Mouse (Mus musculus): Measurements from ENCODE around the gene Shisa8. TPM values are rescaled to one million over a fixed set of nuclear protein-coding genes. Genes with fewer than 3 reads are reported as not detected.

Shisa8 gene
- polyA plus RNA-seq, 1 experiment from 2014 or later, result 0.13 TPM

DNA sequence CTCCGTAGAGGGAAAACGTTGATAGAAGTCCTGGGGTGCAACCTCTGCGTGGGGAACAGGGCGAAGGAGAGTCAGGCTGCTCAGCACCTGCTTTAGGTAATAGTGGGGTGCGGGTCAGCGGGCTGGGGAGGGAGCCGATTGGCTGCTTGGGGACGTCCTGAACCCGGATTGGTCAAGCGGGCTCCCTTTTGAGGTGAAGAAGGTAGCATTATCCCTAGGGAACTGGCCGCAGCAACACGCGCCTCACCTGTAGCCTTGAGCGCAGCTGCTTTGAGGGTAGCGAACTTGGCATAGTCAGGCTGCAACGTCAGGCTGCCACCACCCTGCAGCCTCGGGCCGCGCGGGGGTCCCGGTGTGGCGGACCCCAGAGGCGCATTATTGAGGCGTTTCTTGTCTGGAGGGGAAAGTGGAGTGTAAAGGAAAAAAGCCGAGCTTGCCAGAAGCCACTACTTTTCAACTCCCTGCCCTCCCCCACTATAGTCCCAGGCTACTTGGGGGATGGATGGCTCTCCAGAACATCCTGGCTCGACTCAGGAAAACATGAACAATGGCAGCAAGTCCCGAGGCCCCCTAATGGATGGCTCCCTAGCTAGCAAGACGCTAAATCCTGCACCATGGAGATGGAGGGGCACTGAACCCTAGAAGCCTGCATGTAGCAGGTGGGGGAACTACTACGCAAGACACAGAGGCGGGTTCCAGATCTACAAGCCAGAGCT lies 5.0 kb downstream of the Shisa8 start:
- H3K27me3 ChIP-seq (ENCODE audit: insufficient read depth, poor library complexity, severe bottlenecking), result peaks cover 96% of the 10 kb centered on the region
- peaks cover 41% of the 10 kb centered on the region for H3K36me3 ChIP-seq
- no peaks in the 10 kb centered on the region for H3K9me3 ChIP-seq
- 0 out of 2 replicates have a peak overlapping the region, but pooled peaks have one; percentile 32 for H3K27ac ChIP-seq
- peak overlapping the region; percentile 44 for H3K4me3 ChIP-seq
- WGBS, result 10% methylated on average over 30 of the region's 30 CpGs
- peaks cover 34% of the 10 kb centered on the region for H3K4me1 ChIP-seq
- DNase-seq (ENCODE audit: low spot score), result no peak

DNA sequence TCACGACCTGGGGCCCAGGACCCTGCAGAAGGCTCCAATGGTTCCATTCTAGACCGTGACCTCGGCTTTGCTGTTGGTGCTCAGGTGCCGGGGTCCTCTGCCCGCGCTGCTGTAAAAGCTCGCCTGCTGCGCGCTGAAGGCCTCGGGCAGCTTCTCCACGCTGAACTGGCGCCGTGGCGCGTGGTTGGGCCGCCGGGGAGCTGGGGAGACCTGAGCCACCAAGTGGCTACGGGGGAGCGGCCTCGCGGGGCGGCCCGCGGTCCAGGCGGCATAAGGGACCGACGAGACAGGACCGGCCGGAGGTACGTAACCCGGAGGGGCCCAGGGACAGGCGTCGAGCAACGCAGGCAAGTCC lies 5.5 kb downstream of the Shisa8 start:
- Histone ChIP-seq H3K36me3 (peaks cover 46% of the 10 kb centered on the region), H3K4me1 (peaks cover 28% of the 10 kb centered on the region), H3K4me3 (peak overlapping the region; percentile 44), H3K9me3 (no peaks in the 10 kb centered on the region), H3K27me3 (ENCODE audit: insufficient read depth, poor library complexity, severe bottlenecking) (peaks cover 91% of the 10 kb centered on the region), H3K27ac (0 out of 2 replicates have a peak overlapping the region, but pooled peaks have one; percentile 32)
- no peak for DNase-seq (ENCODE audit: low spot score)
- 10% methylated on average over 34 of the region's 34 CpGs for WGBS

DNA sequence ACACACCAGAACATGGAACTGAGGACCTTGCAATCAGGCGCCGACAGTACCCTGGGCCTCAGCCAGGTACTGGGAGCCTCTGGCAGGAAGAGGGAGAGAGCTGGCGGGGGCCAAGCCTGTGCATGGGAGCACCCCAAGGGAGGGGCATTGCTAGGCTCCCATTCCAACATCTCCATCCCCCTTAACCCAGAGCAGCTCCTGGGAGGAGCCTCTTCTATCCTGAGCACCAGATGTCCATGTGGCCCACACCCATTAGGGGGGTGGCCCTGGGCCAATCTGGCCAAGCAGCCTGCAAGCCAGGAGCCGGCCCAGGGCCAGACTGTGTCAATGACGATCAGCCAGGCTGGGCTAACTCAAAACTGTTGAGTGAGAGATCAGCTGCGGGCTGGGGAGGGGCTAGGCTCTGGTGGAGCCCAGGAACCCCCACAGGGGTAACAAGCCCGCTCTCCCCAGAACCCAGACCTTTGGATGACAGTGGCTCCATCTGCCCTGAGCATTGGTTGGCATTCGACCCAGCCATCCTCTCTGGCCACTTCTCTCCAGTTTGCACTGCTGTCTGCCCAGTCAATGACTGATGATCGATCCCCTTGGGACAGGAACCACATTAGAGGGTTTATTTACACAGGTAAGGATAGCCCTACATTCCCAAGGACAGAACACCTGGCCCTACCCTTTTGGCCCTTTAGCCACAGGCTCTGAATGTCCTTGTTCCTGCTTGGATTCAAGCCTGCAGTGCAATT lies 6.1 kb downstream of the Shisa8 start:
- no peak for DNase-seq (ENCODE audit: low spot score)
- peaks cover 52% of the 10 kb centered on the region for H3K36me3 ChIP-seq
- H3K4me3 ChIP-seq, result peak overlapping the region; percentile 44
- H3K4me1 ChIP-seq, result peaks cover 23% of the 10 kb centered on the region
- 0 out of 2 replicates have a peak overlapping the region, but pooled peaks have one; percentile 32 for H3K27ac ChIP-seq
- H3K27me3 ChIP-seq (ENCODE audit: insufficient read depth, poor library complexity, severe bottlenecking), result peaks cover 85% of the 10 kb centered on the region
- no peaks in the 10 kb centered on the region for H3K9me3 ChIP-seq
- 56% methylated on average over 9 of the region's 9 CpGs for WGBS

DNA sequence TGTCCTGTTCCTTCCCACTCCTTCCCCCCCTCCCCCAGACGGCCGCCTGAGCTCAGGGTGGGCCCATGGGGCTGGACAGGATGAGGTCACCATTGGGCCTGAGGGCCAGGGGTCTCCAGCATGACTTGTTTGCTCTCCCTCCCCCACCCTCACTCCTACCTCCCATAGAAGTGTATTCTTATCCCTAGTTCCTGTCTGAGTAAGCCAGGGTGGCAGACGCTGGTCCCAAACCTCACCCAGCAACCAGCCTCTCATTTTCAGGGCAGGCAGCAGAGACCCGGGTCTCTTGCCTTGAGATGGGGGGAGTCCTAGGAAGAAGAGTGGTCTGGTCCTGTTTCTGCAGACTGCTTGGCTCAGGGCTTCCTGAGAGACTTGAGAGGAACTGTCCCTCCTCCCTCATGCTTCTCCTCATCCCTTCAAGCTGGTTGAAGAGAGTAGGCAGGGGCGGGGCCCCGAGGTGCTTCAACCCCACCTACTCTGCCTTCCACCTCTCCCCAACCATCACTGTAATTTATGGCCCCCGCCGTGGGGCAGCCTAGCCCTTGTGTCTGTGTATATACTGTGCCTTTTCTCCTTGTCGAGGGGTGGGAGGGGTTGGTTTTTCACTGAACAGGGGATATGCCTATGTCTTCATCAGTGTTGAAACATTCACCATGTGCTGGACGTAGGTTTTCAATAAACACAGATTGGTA lies 7.8 kb downstream of the Shisa8 start:
- H3K27ac ChIP-seq, result no peak overlapping the region
- no peak for DNase-seq (ENCODE audit: low spot score)
- H3K9me3 ChIP-seq, result no peaks in the 10 kb centered on the region
- peaks cover 19% of the 10 kb centered on the region for H3K4me1 ChIP-seq
- H3K36me3 ChIP-seq, result peaks cover 67% of the 10 kb centered on the region
- peaks cover 68% of the 10 kb centered on the region for H3K27me3 ChIP-seq (ENCODE audit: insufficient read depth, poor library complexity, severe bottlenecking)
- H3K4me3 ChIP-seq, result no peak overlapping the region
- 76% methylated on average over 10 of the region's 10 CpGs for WGBS

DNA sequence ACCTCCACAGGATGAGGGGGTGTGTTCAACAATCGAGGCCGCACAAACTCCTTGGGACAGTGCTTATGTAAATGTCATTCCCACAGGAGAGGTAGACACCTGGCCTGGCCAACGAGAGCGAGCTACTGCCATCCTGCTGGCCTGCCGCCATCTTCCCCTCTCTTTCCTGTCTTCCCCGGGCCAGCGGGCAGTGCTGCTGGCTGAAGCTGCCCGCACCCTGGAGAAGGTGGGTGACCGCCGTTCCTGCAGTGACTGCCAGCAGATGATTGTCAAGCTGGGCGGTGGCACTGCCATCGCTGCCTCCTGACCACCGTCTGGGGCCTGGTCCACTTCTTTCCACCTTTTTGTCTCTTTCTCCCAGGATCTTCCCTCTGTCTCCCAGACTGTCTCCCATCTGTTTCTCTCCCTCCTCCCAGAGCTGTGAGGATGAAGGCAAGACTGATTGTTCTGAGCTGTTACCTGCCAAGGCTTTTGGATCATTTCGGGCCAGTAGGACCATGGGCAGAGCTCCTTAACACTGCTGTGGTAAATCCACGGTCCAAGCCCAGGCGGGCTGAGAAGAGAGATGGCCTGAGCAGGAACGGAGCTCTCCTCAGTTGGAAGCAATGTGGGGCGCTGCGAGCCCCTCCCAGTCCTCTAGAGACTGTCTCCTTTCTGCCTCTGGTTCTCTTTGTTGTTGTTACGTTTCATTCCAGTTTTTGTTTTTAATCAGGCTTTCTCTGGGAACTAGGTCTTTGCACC lies 8.8 kb downstream of the Shisa8 start:
- no peak overlapping the region for H3K27ac ChIP-seq
- DNase-seq (ENCODE audit: low spot score), result no peak
- peaks cover 58% of the 10 kb centered on the region for H3K27me3 ChIP-seq (ENCODE audit: insufficient read depth, poor library complexity, severe bottlenecking)
- 84% methylated on average over 20 of the region's 20 CpGs for WGBS
- no peak overlapping the region for H3K4me3 ChIP-seq
- H3K4me1 ChIP-seq, result peaks cover 19% of the 10 kb centered on the region
- H3K9me3 ChIP-seq, result no peaks in the 10 kb centered on the region
- peaks cover 77% of the 10 kb centered on the region for H3K36me3 ChIP-seq

DNA sequence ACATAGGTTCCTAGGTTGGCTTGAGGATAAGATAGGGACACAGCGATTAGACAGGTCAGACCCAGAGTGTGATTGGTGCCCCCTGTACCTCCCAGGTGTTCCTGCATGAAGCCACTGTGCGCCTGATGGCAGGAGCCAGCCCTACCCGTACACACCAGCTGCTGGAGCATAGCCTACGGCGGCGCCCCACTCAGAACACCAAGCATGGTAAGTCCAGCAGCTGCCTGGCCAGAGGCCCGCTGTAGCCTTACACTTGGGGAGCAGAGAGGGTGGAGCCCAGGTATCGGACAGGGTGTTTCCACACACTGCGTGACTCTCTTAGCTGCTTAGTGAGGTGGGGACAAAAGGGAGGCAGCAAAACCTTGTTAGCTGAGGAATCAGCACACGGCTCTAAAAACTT lies 9.5 kb downstream of the Shisa8 start:
- 92% methylated on average over 10 of the region's 10 CpGs for WGBS
- peaks cover 19% of the 10 kb centered on the region for H3K4me1 ChIP-seq
- no peak for DNase-seq (ENCODE audit: low spot score)
- H3K36me3 ChIP-seq, result peaks cover 84% of the 10 kb centered on the region
- H3K4me3 ChIP-seq, result no peak overlapping the region
- H3K27me3 ChIP-seq (ENCODE audit: insufficient read depth, poor library complexity, severe bottlenecking), result peaks cover 51% of the 10 kb centered on the region
- H3K27ac ChIP-seq, result no peak overlapping the region
- H3K9me3 ChIP-seq, result no peaks in the 10 kb centered on the region

DNA sequence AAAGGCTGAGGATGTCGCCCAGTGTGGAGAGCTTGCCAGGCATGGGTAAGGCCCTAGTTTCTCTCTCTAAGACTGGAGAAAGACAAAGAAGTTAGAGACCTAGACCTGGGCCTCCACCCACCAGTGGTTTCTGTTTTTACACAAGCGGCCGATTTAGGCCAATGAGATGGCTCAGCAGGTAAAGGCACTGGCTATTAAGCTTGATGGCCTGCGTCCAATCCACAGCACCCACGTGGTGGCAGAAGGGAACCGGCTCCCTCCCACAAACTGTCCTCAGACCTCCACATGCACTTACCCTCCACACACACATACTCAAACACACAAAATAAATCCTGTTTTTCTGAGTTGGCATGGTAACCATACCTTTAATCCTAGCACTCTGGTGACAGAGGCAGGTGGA lies 10.5 kb downstream of the Shisa8 start:
- no peak for DNase-seq (ENCODE audit: low spot score)
- no peak overlapping the region for H3K27ac ChIP-seq
- peaks cover 41% of the 10 kb centered on the region for H3K27me3 ChIP-seq (ENCODE audit: insufficient read depth, poor library complexity, severe bottlenecking)
- no peak overlapping the region for H3K4me3 ChIP-seq
- WGBS, result 95% methylated on average over 6 of the region's 6 CpGs
- peaks cover 94% of the 10 kb centered on the region for H3K36me3 ChIP-seq
- peaks cover 13% of the 10 kb centered on the region for H3K4me1 ChIP-seq
- no peaks in the 10 kb centered on the region for H3K9me3 ChIP-seq

DNA sequence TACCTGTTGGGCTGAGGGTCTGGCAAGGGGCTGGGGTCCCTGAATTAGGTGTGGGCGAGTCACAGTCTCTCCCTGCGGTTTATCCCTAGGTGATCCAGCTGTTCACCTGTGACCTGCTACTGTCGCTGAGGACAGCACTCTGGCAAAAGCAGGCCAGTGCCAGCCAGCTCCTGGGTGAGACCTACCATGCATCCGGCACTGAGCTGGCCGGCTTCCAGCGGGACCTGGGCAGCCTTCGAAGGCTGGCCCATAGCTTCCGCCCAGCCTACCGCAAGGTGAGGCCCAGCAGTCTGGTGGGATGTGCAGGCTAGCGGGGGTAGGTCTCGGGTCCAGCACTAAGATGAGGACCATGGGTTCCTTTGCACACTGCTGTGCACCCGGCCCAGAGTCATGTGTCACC lies 13.1 kb downstream of the Shisa8 start:
- peaks cover 15% of the 10 kb centered on the region; the same call in 1 of the 2 replicates for H3K27me3 ChIP-seq (ENCODE audit: insufficient read depth, poor library complexity, severe bottlenecking)
- no peak overlapping the region for H3K27ac ChIP-seq
- no peaks in the 10 kb centered on the region for H3K4me1 ChIP-seq
- no peak overlapping the region for H3K4me3 ChIP-seq
- no peak for DNase-seq (ENCODE audit: low spot score)
- H3K36me3 ChIP-seq, result peaks cover 98% of the 10 kb centered on the region
- 88% methylated on average over 12 of the region's 12 CpGs for WGBS
- no peaks in the 10 kb centered on the region for H3K9me3 ChIP-seq

DNA sequence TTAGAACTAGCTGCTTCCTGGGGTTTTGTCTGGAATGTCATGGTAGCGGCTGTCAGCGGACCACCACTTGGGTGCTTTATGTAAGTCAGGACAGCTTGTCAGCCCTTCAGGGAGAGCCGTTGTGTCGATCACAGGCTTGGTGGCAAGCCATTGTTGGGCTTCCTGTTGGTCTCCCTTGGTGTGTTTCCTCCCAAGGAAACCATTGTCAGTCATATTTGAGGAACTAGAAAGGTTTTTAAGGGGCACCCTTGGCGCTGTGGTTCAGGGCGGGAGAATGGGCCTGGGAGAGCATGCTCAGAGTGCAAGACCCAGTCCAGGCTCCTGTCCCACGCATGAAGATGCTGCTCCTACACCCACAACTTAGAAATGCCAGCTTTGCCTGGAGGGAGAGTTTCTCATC lies 14.3 kb downstream of the Shisa8 start:
- no peak overlapping the region for H3K27ac ChIP-seq

DNA sequence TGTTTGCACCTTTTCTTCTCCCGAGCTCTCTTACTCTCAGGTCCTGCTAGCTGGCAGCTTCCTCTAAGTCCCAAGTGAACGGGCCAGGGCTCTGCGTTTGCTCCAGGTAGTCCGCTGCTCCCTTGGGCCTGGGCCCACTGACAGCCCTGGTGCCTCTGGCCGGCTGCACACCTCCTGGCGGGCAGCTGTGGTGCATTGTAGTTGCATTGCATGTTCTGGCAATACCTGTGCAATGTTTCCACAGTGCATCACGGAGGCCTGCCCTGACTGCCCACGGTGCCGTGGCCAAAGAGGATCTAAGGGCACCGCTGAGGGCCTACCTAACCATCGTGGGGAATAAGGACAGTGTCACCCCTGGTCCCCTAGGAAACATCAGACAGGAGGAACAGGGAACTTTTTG lies 14.7 kb downstream of the Shisa8 start:
- no peak overlapping the region for H3K27ac ChIP-seq
- 91% methylated on average over 11 of the region's 11 CpGs for WGBS
- peaks cover 3% of the 10 kb centered on the region; the same call in 1 of the 2 replicates for H3K4me1 ChIP-seq
- H3K4me3 ChIP-seq, result no peak overlapping the region
- no peak for DNase-seq (ENCODE audit: low spot score)
- H3K36me3 ChIP-seq, result peaks cover 98% of the 10 kb centered on the region
- no peaks in the 10 kb centered on the region for H3K27me3 ChIP-seq (ENCODE audit: insufficient read depth, poor library complexity, severe bottlenecking)
- H3K9me3 ChIP-seq, result no peaks in the 10 kb centered on the region

More for the DNA sequence above, 14.3 kb downstream of the Shisa8 start:
- H3K27me3 ChIP-seq (ENCODE audit: insufficient read depth, poor library complexity, severe bottlenecking), result peaks cover 4% of the 10 kb centered on the region; the same call in 1 of the 2 replicates
- no peaks in the 10 kb centered on the region for H3K9me3 ChIP-seq
- no peak for DNase-seq (ENCODE audit: low spot score)
- no peaks in the 10 kb centered on the region for H3K4me1 ChIP-seq
- no peak overlapping the region for H3K4me3 ChIP-seq
- WGBS, result 89% methylated on average over 7 of the region's 7 CpGs
- peaks cover 98% of the 10 kb centered on the region for H3K36me3 ChIP-seq

DNA sequence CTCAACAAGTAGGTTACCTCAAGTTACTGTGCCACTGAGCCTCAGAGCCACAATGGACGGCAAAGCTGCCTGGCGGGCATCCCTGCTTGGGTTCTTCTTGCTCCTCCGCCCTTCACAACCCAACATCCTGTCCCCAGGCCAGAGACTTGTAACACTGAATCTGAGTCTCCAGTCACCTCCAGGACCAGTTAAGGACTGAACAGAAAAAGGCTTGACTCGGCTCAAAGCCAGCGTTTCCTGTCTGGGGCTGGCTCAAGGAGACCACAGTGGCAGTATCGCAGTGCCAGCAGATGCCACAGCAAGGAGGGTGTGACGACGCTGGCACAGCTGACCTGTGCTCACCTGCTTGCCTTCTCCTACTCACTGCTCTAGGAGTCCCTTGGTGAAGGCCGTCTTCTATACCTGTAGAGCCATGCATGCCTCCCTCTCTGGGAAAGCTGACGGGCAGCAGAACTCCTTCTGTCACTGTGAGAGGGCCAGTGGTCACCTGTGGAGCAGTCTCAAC lies 15.3 kb downstream of the Shisa8 start:
- Histone ChIP-seq H3K9me3 (no peaks in the 10 kb centered on the region), H3K36me3 (peaks cover 98% of the 10 kb centered on the region), H3K4me1 (peaks cover 8% of the 10 kb centered on the region), H3K4me3 (no peak overlapping the region), H3K27me3 (ENCODE audit: insufficient read depth, poor library complexity, severe bottlenecking) (no peaks in the 10 kb centered on the region), H3K27ac (no peak overlapping the region)
- WGBS, result 93% methylated on average over 10 of the region's 10 CpGs
- no peak for DNase-seq (ENCODE audit: low spot score)

DNA sequence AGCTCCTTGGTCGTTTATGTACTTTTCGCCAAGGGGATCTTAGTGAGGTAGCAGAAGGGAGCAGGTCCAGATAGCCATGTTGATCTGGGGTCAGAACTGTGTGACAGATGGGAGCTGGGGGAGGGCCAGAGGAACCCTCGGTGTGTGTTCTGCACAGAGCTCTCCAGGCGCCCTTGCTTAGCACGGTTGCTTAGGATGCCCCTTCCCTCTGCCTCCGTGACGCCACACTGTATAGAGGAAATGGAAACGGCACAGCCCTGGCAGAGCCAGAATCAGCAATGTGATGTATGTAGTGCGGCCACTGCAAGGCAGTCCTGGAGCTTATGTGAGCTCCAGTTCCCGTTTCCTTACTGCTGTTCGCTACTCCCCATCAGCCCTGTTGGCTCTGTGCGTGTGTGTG lies 16.3 kb downstream of the Shisa8 start:
- no peaks in the 10 kb centered on the region for H3K9me3 ChIP-seq
- H3K4me3 ChIP-seq, result no peak overlapping the region
- 88% methylated on average over 12 of the region's 12 CpGs for WGBS
- H3K27me3 ChIP-seq (ENCODE audit: insufficient read depth, poor library complexity, severe bottlenecking), result no peaks in the 10 kb centered on the region
- peaks cover 11% of the 10 kb centered on the region for H3K4me1 ChIP-seq
- no peak for DNase-seq (ENCODE audit: low spot score)
- no peak overlapping the region for H3K27ac ChIP-seq
- peaks cover 96% of the 10 kb centered on the region for H3K36me3 ChIP-seq
